17 mouse cellular contexts compared by ENCODE assay signal in the genomic region with DNA sequence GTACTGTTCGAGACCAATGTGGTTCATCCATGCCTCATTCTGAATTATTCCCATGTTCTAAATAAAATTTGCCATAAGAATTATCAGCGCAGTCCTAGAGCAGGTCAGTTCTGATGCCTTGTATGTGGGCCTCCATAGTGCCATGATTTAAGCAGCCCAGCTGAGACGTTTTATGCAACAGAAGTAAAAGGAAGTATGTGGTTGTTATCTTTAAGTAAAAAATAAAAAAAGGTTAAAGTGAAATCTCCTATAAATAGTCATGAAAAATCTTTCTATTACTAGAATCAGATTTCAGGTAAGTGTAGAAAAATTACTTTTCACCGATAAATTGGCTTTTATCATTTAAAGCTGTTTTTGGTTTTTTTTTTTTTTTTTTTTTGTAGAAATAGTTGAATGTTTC.
A peak's percentile ranks its signal among the peaks of the same experiment; 100 is the strongest.
DNase-seq lines count a peak whose midpoint lies in the region; ATAC-seq and TF ChIP-seq lines count a peak whose summit lies in the region.
"Had no signal": no experiment of that assay in that cellular context is flagged by ENCODE, and none has a peak within 500 bp of the region (broad histone marks: within the 10 kb centered on the region; RNA-seq: fewer than 3 reads in every experiment).

No protein-coding gene starts in this region.

- WGBS in heart, embryonic 10.5 days: 85% methylated on average over 4 of the region's 4 CpGs
- 75% methylated on average over 4 of the region's 4 CpGs for WGBS in liver, embryonic 11.5 days
- WGBS in embryonic facial prominence, embryonic 15.5 days: 77% methylated on average over 4 of the region's 4 CpGs

- H3K36me3 ChIP-seq in heart, embryonic 10.5 days: no peaks in the 10 kb centered on the region
- H3K36me3 ChIP-seq in liver, embryonic 11.5 days (ENCODE audit: control insufficient read depth, insufficient read depth, low read length): no peaks in the 10 kb centered on the region
- H3K36me3 ChIP-seq in MEL (ENCODE audit: control insufficient read depth in 1 of 2, insufficient read depth in 2 of 2, low read length in 2 of 2): peaks cover 0 to 34% of the 10 kb centered on the region in 2 experiments; a peak in 2 of 4 replicates
- no peaks in the 10 kb centered on the region for H3K36me3 ChIP-seq in embryonic facial prominence, embryonic 15.5 days
- H3K36me3 ChIP-seq: heart, embryonic 13.5 days had no signal

- ATAC-seq in liver, embryonic 11.5 days (replicated peaks; ENCODE audit: low FRiP score): no peak
- no peak for ATAC-seq in embryonic facial prominence, embryonic 15.5 days (ENCODE audit: insufficient number of reproducible peaks, low FRiP score, low TSS enrichment, low read depth)
- ATAC-seq: hindbrain, postnatal 0 days had no signal

- no peak overlapping the region for H3K9ac ChIP-seq in liver, embryonic 11.5 days (ENCODE audit: low read depth, low read length)
- H3K9ac ChIP-seq in MEL (ENCODE audit: control insufficient read depth, low read depth, low read length, poor library complexity, severe bottlenecking): no peak overlapping the region
- H3K9ac ChIP-seq in embryonic facial prominence, embryonic 15.5 days: no peak overlapping the region

- peak; percentile 42 to 46; a peak in 2 of 4 replicates for TF ChIP-seq EP300 in MEL (IDR thresholded peaks at IDR 0.05; ENCODE audit: low read depth in 1 of 2, low read length in 2 of 2)

- no peak overlapping the region for H3K4me2 ChIP-seq in liver, embryonic 11.5 days
- H3K4me2 ChIP-seq in embryonic facial prominence, embryonic 15.5 days (replicated peaks): no peak overlapping the region

- TF ChIP-seq CTCF in MEL (IDR thresholded peaks at IDR 0.05 in 2 of 3, conservative IDR thresholded peaks at IDR 0.05 in 1 of 3; ENCODE audit: control insufficient read depth in 1 of 3, insufficient read depth in 1 of 3, low read depth in 2 of 3, low read length in 3 of 3, poor library complexity in 1 of 3, severe bottlenecking in 1 of 3): no peak

- no peak for TF ChIP-seq POLR2A in MEL (IDR thresholded peaks at IDR 0.05; ENCODE audit: control insufficient read depth in 1 of 2, insufficient read depth in 1 of 2, low read depth in 1 of 2, low read length in 2 of 2, poor library complexity in 1 of 2)

- no peaks in the 10 kb centered on the region for H3K9me3 ChIP-seq in heart, embryonic 10.5 days
- H3K9me3 ChIP-seq in liver, embryonic 11.5 days (ENCODE audit: control insufficient read depth, low read length): no peaks in the 10 kb centered on the region
- no peaks in the 10 kb centered on the region for H3K9me3 ChIP-seq in MEL (replicated peaks; ENCODE audit: insufficient read depth, low read length)
- H3K9me3 ChIP-seq in embryonic facial prominence, embryonic 15.5 days (replicated peaks): no peaks in the 10 kb centered on the region
- H3K9me3 ChIP-seq: heart, embryonic 13.5 days had no signal

- peak overlapping the region; percentile 22; the same call in 1 of the 2 replicates for H3K27ac ChIP-seq in heart, embryonic 10.5 days
- peak overlapping the region; percentile 48; the same call in 1 of the 2 replicates for H3K27ac ChIP-seq in liver, embryonic 11.5 days (ENCODE audit: low read depth, low read length)
- 0 out of 2 replicates have a peak overlapping the region, but pooled peaks have one; percentile 18 for H3K27ac ChIP-seq in MEL (ENCODE audit: control insufficient read depth, low read depth, low read length)
- H3K27ac ChIP-seq in embryonic facial prominence, embryonic 15.5 days (replicated peaks): peak overlapping the region; percentile 58
- H3K27ac ChIP-seq: hindbrain, postnatal 0 days had no signal

- no peaks in the 10 kb centered on the region for H3K79me2 ChIP-seq in MEL (ENCODE audit: control insufficient read depth, insufficient read depth, low read length, poor library complexity)

- no peak overlapping the region for H3K4me3 ChIP-seq in heart, embryonic 10.5 days
- no peak overlapping the region for H3K4me3 ChIP-seq in liver, embryonic 11.5 days (ENCODE audit: low read depth, low read length)
- no peak overlapping the region for H3K4me3 ChIP-seq in MEL (ENCODE audit: control insufficient read depth in 1 of 2, insufficient read depth in 1 of 2, low read depth in 2 of 2, low read length in 2 of 2)
- H3K4me3 ChIP-seq in embryonic facial prominence, embryonic 15.5 days (replicated peaks): no peak overlapping the region
- H3K4me3 ChIP-seq: heart, embryonic 13.5 days had no signal

- DNase-seq in heart, embryonic 10.5 days (ENCODE audit: low spot score): no peak
- no peak for DNase-seq in heart, postnatal 25 days (ENCODE audit: low spot score)
- no peak for DNase-seq in liver, embryonic 11.5 days (ENCODE audit: low spot score)
- no peak for DNase-seq in liver
- DNase-seq in MEL (ENCODE audit: low read depth, low spot score): peak; percentile 49
- DNase-seq in right cerebral cortex, postnatal 25 days: no peak
- DNase-seq: cerebellum, adult 11-12 months; cerebellum, postnatal 25 days; embryo, embryonic 11 days; heart, postnatal 36 days; kidney, adult 18-20 months; spleen, adult 18-20 months; thymus, postnatal 25 days had no signal

- intact Hi-C loops in heart, postnatal 25 days (cut with DNase I): no loop called here

- H3K27me3 ChIP-seq in heart, embryonic 10.5 days (ENCODE audit: insufficient read depth, poor library complexity, severe bottlenecking): no peaks in the 10 kb centered on the region
- H3K27me3 ChIP-seq in liver, embryonic 11.5 days (replicated peaks; ENCODE audit: control insufficient read depth, insufficient read depth, low read length): no peaks in the 10 kb centered on the region
- no peaks in the 10 kb centered on the region for H3K27me3 ChIP-seq in MEL (ENCODE audit: control insufficient read depth in 1 of 2, insufficient read depth in 2 of 2, low read length in 2 of 2)
- H3K27me3 ChIP-seq in embryonic facial prominence, embryonic 15.5 days: no peaks in the 10 kb centered on the region
- H3K27me3 ChIP-seq: CH12.LX; heart, embryonic 13.5 days had no signal

- H3K4me1 ChIP-seq in heart, embryonic 10.5 days: peaks cover 59% of the 10 kb centered on the region
- H3K4me1 ChIP-seq in liver, embryonic 11.5 days (replicated peaks; ENCODE audit: control insufficient read depth, insufficient read depth, low read length): peaks cover 42% of the 10 kb centered on the region
- H3K4me1 ChIP-seq in MEL (ENCODE audit: control insufficient read depth in 1 of 2, insufficient read depth in 2 of 2, low read length in 2 of 2): peaks cover 23 to 37% of the 10 kb centered on the region in 2 experiments
- peaks cover 31% of the 10 kb centered on the region; the same call in 1 of the 2 replicates for H3K4me1 ChIP-seq in embryonic facial prominence, embryonic 15.5 days

- no peak for TF ChIP-seq RAD21 in MEL (IDR thresholded peaks at IDR 0.05; ENCODE audit: low read depth, low read length)

TF ChIP-seq in MEL, 35 proteins besides CTCF, POLR2A, EP300 and RAD21:
- TF ChIP-seq POLR2AphosphoS2 (IDR thresholded peaks at IDR 0.05; ENCODE audit: low read length): no peak
- TF ChIP-seq GATA1 (IDR thresholded peaks at IDR 0.05; ENCODE audit: low read depth, low read length): peak; percentile 38; the same call in 1 of the 2 replicates
- TF ChIP-seq NRF1 (IDR thresholded peaks at IDR 0.05; ENCODE audit: insufficient read depth, low read depth, low read length, poor library complexity, severe bottlenecking): no peak
- peak; percentile 41; the same call in 1 of the 2 replicates for TF ChIP-seq TCF12 (IDR thresholded peaks at IDR 0.05; ENCODE audit: low read depth, low read length)
- peak; percentile 79 for TF ChIP-seq ZNF384 (IDR thresholded peaks at IDR 0.05; ENCODE audit: low read depth, low read length)
- no peak for TF ChIP-seq NELFE (IDR thresholded peaks at IDR 0.05; ENCODE audit: low read depth, low read length)
- peak; percentile 95 for TF ChIP-seq RCOR1 (IDR thresholded peaks at IDR 0.05; ENCODE audit: low read depth, low read length)
- TF ChIP-seq ZC3H11A (IDR thresholded peaks at IDR 0.05; ENCODE audit: low read depth, low read length): no peak
- TF ChIP-seq ZKSCAN1 (IDR thresholded peaks at IDR 0.05; ENCODE audit: low read depth, low read length): no peak
- 0 out of 2 replicates have a peak, but pooled peaks have one; percentile 11 for TF ChIP-seq BHLHE40 (IDR thresholded peaks at IDR 0.05; ENCODE audit: borderline replicate concordance, low read depth, low read length)
- TF ChIP-seq E2F4 (IDR thresholded peaks at IDR 0.05; ENCODE audit: borderline replicate concordance, low read depth, low read length): no peak
- TF ChIP-seq ETS1 (IDR thresholded peaks at IDR 0.05; ENCODE audit: low read depth, low read length): peak; percentile 75; the same call in 1 of the 2 replicates
- no peak for TF ChIP-seq JUND (IDR thresholded peaks at IDR 0.05; ENCODE audit: low read depth, low read length)
- TF ChIP-seq MEF2A (IDR thresholded peaks at IDR 0.05; ENCODE audit: extremely low read depth, insufficient replicate concordance, low read depth, low read length, poor library complexity, severe bottlenecking): 0 out of 2 replicates have a peak, but pooled peaks have one; percentile 39
- no peak for TF ChIP-seq ELF1 (IDR thresholded peaks at IDR 0.05; ENCODE audit: low read depth, low read length)
- TF ChIP-seq SIN3A (IDR thresholded peaks at IDR 0.05; ENCODE audit: low read length): 0 out of 2 replicates have a peak, but pooled peaks have one; percentile 25
- no peak for TF ChIP-seq POLR2AphosphoS5 (IDR thresholded peaks at IDR 0.05; ENCODE audit: borderline replicate concordance, low read depth, low read length)
- no peak for TF ChIP-seq MAFK (IDR thresholded peaks at IDR 0.05; ENCODE audit: borderline replicate concordance, low read depth, low read length)
- no peak for TF ChIP-seq HCFC1 (IDR thresholded peaks at IDR 0.05; ENCODE audit: low read depth, low read length)
- TF ChIP-seq CHD1 (IDR thresholded peaks at IDR 0.05; ENCODE audit: low read depth, low read length): no peak
- TF ChIP-seq MAZ (IDR thresholded peaks at IDR 0.05; ENCODE audit: low read depth, low read length): no peak
- no peak for TF ChIP-seq MXI1 (IDR thresholded peaks at IDR 0.05; ENCODE audit: low read depth, low read length)
